Mouse (Mus musculus): ENCODE results near the gene Vmn1r121. TPM values are rescaled to one million over a fixed set of nuclear protein-coding genes. Genes with fewer than 3 reads are reported as not detected.

Gene Vmn1r121
- not detected for total RNA-seq (2023)

GRCm38 (mm10) chr7:21098413-21098812 lies at the start of gene Vmn1r121:
Gene Vmn1r121, minus strand, starts transcription at chr7:21098513.

DNA sequence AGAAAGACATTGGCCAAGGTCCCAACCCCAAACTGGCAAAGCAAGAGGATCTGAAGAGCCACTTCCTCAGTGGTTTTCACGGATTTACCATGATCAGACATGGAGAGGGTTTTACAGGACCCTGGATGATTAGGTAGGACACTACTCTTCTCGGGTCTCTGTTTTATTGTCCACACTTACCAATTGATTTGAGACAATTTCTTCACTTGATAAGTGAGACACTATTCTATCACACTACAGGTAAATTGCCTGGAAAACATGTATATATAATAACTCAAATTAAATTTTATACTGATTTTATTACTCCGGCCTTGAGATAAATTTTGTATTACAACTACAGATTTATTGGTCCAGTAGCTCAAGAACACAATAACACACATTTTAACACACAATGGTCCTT lies 35.7 kb upstream of the Vmn1r121 start, which contains the start of gene Vmn1r122:
TSS of gene Vmn1r122 (minus strand) at position 101 of the 400 bp plus-strand sequence.

DNA sequence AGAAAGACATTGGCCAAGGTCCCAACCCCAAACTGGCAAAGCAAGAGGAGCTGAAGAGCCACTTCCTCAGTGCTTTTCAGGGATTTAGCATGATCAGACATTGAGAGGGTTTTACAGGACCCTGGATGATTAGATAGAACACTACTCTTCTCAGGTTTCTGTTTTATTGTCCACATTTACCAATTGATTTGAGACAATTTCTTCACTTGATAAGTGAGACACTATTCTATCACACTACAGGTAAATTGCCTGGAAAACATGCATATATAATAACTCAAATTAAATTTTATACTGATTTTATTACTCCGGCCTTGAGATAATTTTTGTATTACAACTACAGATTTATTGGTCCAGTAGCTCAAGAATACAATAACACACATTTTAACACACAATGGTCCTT lies 44.6 kb downstream of the Vmn1r121 start, which contains the start of gene Vmn1r120:
TSS of gene Vmn1r120 (minus strand) at position 101 of the 400 bp plus-strand sequence.

Other genes with a start within 250 kb of the Vmn1r121 start
- gene Vmn1r116, start 226.3 kb downstream of the Vmn1r121 start, total RNA-seq (2023), result not detected
- gene Vmn1r117, start 214.4 kb downstream of the Vmn1r121 start, total RNA-seq (2023), result not detected
- gene Vmn1r118, start 186.2 kb downstream of the Vmn1r121 start, total RNA-seq (2023), result not detected
- not detected for gene Vmn1r119, start 86.1 kb downstream of the Vmn1r121 start, total RNA-seq (2023)
- gene Vmn1r120, start 44.7 kb downstream of the Vmn1r121 start, total RNA-seq (2023), result not detected
- not detected for gene Vmn1r122, start 35.6 kb upstream of the Vmn1r121 start, total RNA-seq (2023)
- not detected for gene Vmn1r123, start 63.7 kb upstream of the Vmn1r121 start, total RNA-seq (2023)
- not detected for gene Gm5157, start 91.9 kb upstream of the Vmn1r121 start, total RNA-seq (2023)
- gene Vmn1r124, start 162.1 kb upstream of the Vmn1r121 start, total RNA-seq (2023), result not detected
- not detected for gene Vmn1r125, start 173.7 kb upstream of the Vmn1r121 start, total RNA-seq (2023)
- not detected for gene Vmn1r126, start 203.0 kb upstream of the Vmn1r121 start, total RNA-seq (2023)
- not detected for gene Vmn1r127, start 221.3 kb upstream of the Vmn1r121 start, total RNA-seq (2023)